Mouse (Mus musculus) embryonic facial prominence, embryonic 10.5 days (tissue): Measurements from ENCODE around the gene Lix1l. TPM values are rescaled to one million over a fixed set of nuclear protein-coding genes. Genes with fewer than 3 reads are reported as not detected.
A peak's percentile ranks its signal among the peaks of the same experiment; 100 is the strongest.

Experiments
- DNase-seq: peaks from one replicate; pipeline ENCODE4 v3.0.0-alpha.2; 2017; ENCODE audit warnings: low spot score
- H3K27ac ChIP-seq: fragments of 300-500 bp; sonication (generic); replicated peaks from 2 replicates; pipeline ENCODE4 v1.5.1; 2016; ENCODE audit warnings: mild to moderate bottlenecking
- H3K27me3 ChIP-seq: fragments of 300-500 bp; sonication (generic); replicated peaks from 2 replicates; pipeline ENCODE4 v1.6.1; 2016; ENCODE audit warnings: low read depth, mild to moderate bottlenecking; ENCODE audit not compliant: poor library complexity, severe bottlenecking
- H3K36me3 ChIP-seq: fragments of 300-500 bp; sonication (generic); replicated peaks from 2 replicates; pipeline ENCODE4 v1.6.1; 2016; ENCODE audit warnings: mild to moderate bottlenecking, moderate library complexity
- H3K4me1 ChIP-seq: fragments of 300-500 bp; sonication (generic); 2 replicates; pipeline ENCODE4 v1.6.1; 2016
- H3K4me3 ChIP-seq: fragments of 300-500 bp; sonication (generic); 2 replicates; pipeline ENCODE4 v1.5.1; 2016; ENCODE audit warnings: mild to moderate bottlenecking, moderate library complexity
- H3K9me3 ChIP-seq: fragments of 300-500 bp; sonication (generic); 2 replicates; pipeline ENCODE4 v1.6.1; 2016; ENCODE audit warnings: mild to moderate bottlenecking
- WGBS: fragments of 180-500 bp; shearing (Covaris S2); methylation state at CpG from one replicate; pipeline ENCODE4 v1.1.7; 2016; 5-methylcytosine and 5-hydroxymethylcytosine counted together
- polyA plus RNA-seq: library from polyadenylated mRNA; unstranded; fragments of >200 nt; fragmentation: Nextera tagmentation; extraction: Ambion mirVana; gene quantifications from 2 replicates; pipeline ENCODE4 v1.2.1, GENCODE M21; 2016

The Lix1l gene
- polyA plus RNA-seq, 1 experiment from 2014 or later, result 5.6 TPM

DNA sequence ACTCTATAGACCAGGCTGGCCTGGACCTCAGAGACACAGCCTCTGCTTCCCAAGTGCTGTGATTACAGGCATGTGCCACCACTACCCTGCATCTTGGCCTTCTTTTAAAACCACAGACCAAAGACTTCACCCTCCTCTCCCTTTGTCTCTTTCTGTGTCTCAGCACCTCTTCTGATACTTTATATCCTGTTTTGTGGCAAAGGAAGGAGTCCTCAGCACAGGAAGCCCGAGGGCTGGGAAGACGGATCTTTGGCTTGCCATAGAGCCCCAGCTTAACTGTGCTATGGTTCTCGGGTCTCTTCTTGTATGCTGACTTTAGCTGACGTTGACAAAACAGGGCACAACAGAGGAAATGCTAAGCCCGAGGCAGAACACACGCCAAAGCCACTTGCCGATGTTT is 30.3 kb upstream of the Lix1l start:
- Histone ChIP-seq H3K27ac (peak overlapping the region; percentile 10; the same call in 1 of the 2 replicates), H3K27me3 (0 out of 2 replicates have a peak, but pooled peaks cover 4% of the 10 kb centered on the region), H3K4me3 (no peak overlapping the region), H3K9me3 (no peaks in the 10 kb centered on the region), H3K4me1 (peaks cover 41% of the 10 kb centered on the region), H3K36me3 (no peaks in the 10 kb centered on the region)
- WGBS, result 70% methylated on average over 7 of the region's 7 CpGs
- DNase-seq, result no peak

- no peak for DNase-seq
- H3K4me3 ChIP-seq, result no peak overlapping the region
- H3K36me3 ChIP-seq, result no peaks in the 10 kb centered on the region
- peaks cover 48% of the 10 kb centered on the region for H3K4me1 ChIP-seq
- H3K27me3 ChIP-seq, result 0 out of 2 replicates have a peak, but pooled peaks cover 4% of the 10 kb centered on the region
- H3K9me3 ChIP-seq, result no peaks in the 10 kb centered on the region
- 85% methylated on average over 2 of the region's 2 CpGs for WGBS
- no peak overlapping the region for H3K27ac ChIP-seq
Measured at GRCm38 (mm10) chr3:96571336-96571735, 29.6 kb upstream of the Lix1l start.

DNA sequence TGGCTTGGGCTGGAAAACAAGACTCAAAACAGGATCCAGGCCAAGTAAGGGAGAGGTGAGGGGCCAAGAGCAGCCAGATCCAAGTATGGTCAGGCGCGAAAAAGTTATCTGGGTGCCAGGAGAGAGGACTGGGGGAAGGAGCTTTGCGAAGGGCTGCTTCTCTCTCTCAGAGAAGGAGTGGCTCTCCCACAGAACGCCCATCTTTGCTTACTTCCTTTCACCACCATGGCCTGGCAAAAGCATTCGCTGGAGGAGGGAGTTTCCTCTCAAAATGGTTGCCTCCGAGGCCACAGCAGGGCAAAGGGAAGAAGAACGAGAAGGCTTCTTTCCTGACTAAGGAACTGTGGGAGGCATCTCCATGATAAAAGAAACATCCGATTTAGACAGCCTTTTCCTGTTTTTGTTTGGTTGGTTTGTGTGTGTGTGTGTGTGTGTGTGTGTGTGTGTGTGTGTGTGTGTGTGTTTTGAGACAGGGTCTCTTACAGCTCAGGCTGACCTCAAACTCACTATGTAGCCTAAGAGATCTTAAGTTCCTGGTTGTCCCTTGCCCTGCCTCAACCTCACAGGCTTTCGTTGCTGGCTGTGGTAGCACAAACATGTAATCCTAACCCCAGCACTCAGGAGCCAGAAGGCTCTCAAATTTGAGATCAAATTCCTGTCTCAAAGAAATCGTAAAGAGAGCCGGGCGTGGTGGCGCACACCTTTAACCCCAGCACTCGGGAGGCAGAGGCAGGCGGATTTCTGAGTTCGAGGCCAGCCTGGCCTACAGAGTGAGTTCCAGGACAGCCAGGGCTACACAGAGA is 28.9 kb upstream of the Lix1l start:
- DNase-seq, result no peak
- Histone ChIP-seq H3K27ac (peak overlapping the region; percentile 31), H3K4me1 (peaks cover 54% of the 10 kb centered on the region), H3K4me3 (no peak overlapping the region), H3K9me3 (no peaks in the 10 kb centered on the region), H3K27me3 (0 out of 2 replicates have a peak, but pooled peaks cover 4% of the 10 kb centered on the region), H3K36me3 (no peaks in the 10 kb centered on the region)
- WGBS, result 79% methylated on average over 16 of the region's 16 CpGs

GRCm38 (mm10) chr3:96573611-96574511 is 27.1 kb upstream of the Lix1l start:
- peaks cover 53% of the 10 kb centered on the region for H3K4me1 ChIP-seq
- no peaks in the 10 kb centered on the region for H3K36me3 ChIP-seq
- H3K27me3 ChIP-seq, result 0 out of 2 replicates have a peak, but pooled peaks cover 4% of the 10 kb centered on the region
- no peak overlapping the region for H3K27ac ChIP-seq
- DNase-seq, result no peak
- H3K4me3 ChIP-seq, result 0 out of 2 replicates have a peak overlapping the region, but pooled peaks have one; percentile 5
- WGBS, result 69% methylated on average over 19 of the region's 19 CpGs
- H3K9me3 ChIP-seq, result no peaks in the 10 kb centered on the region

DNA sequence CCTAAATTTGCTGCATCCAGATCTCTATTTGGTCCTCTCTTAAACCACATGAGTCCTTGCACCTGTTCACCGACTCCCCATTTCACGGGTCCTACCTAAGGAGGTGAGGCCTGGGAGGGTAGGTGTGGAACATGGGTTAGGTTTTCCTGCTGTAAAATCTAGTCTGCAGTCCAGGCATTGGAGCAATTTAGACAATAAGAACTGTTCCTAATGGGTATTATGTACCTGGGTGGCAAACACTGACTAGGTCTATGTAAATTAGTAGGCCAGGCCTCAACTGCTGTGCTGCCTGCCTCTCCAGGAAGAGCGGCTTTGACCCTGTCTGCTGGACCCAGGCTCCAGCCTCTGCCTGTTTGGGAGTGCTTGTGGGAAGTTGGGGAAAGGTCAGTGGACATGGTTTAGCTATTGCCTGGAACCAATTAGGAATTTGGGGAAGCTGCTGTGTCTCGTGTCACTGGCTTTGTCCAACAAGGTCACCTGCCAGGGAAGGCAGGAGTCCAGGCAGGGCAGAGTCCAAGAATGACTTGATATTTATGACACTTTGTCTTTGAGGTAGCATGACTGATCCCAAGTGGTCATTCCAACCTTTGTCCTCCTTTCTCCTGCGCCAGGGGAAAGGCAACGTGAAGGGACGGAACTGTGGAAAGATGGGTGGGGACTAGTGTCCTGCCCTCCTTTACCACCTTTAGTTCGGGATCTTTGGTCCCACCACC is 25.5 kb upstream of the Lix1l start:
- H3K36me3 ChIP-seq, result no peaks in the 10 kb centered on the region
- no peaks in the 10 kb centered on the region for H3K9me3 ChIP-seq
- peaks cover 4% of the 10 kb centered on the region; the same call in 1 of the 2 replicates for H3K27me3 ChIP-seq
- no peak overlapping the region for H3K4me3 ChIP-seq
- H3K4me1 ChIP-seq, result peaks cover 56% of the 10 kb centered on the region
- DNase-seq, result no peak
- H3K27ac ChIP-seq, result peak overlapping the region; percentile 48
- WGBS, result 81% methylated on average over 8 of the region's 8 CpGs

- peak overlapping the region; percentile 23; the same call in 1 of the 2 replicates for H3K4me3 ChIP-seq
- H3K9me3 ChIP-seq, result no peaks in the 10 kb centered on the region
- no peaks in the 10 kb centered on the region for H3K36me3 ChIP-seq
- WGBS, result 65% methylated on average over 14 of the region's 14 CpGs
- H3K4me1 ChIP-seq, result peaks cover 57% of the 10 kb centered on the region
- peak overlapping the region; percentile 76 for H3K27ac ChIP-seq
- DNase-seq, result peak; percentile 34
- peaks cover 9% of the 10 kb centered on the region for H3K27me3 ChIP-seq
Measured at GRCm38 (mm10) chr3:96576005-96576658, 24.8 kb upstream of the Lix1l start.

DNA sequence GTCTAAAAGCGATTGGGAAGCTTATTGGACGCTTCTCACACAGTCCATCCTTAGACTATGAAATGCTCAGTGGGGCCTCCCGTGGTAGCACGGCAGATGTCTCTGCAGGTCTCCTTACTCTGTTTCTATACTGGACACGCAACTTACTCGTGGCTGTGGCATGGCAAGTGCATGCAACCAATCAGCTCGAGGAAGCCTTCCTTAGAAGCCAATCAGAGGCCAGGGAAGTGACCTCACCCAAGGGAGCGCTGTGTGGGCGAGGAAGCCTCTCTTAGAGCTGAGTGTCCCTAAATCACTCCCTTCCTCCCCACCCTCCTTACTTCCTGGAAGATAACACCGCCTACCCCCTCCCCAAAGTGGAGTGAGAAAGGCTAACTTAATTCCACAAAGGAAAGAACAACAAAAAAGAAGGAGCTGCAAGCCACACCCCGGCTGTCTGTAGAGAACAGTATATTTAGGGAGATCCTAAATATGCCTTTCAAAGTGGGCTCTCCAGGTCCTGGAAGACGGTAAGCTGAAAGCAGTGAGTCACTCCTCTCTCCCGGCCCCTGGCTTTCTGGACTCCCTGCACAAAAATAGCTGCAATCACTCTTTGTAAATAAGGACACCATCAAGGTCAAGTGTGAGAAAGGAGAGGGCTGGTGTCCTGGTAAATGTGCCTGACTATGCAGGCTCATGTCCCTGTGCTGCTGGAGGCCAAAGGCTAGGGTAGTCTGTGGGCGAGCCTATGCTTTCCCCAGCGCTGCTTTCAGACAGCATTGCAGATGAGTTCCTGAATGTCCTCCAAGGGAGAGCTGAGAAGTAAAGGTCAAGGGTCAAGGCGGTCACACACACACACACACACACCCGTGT is 24.0 kb upstream of the Lix1l start, which contains the start of gene Gm16253:
Gene Gm16253 (plus strand): TSS at position 295 of the 852 bp plus-strand sequence.
- H3K27ac ChIP-seq, result peak within 1 kb of the TSS; percentile 76
- H3K4me3 ChIP-seq, result peak within 1 kb of the TSS; percentile 23; the same call in 1 of the 2 replicates
- DNase-seq, result peak; percentile 82
- WGBS, result 32% methylated on average over 17 of the region's 17 CpGs
- H3K9me3 ChIP-seq, result no peaks in the 10 kb centered on the region
- H3K4me1 ChIP-seq, result peaks cover 56% of the 10 kb centered on the region
- H3K27me3 ChIP-seq, result peaks cover 15% of the 10 kb centered on the region
- no peaks in the 10 kb centered on the region for H3K36me3 ChIP-seq

GRCm38 (mm10) chr3:96577566-96577965 is 23.4 kb upstream of the Lix1l start:
- no peak for DNase-seq
- no peaks in the 10 kb centered on the region for H3K36me3 ChIP-seq
- 0 out of 2 replicates have a peak overlapping the region, but pooled peaks have one; percentile 23 for H3K4me3 ChIP-seq
- 80% methylated on average over 4 of the region's 4 CpGs for WGBS
- H3K4me1 ChIP-seq, result peaks cover 56% of the 10 kb centered on the region
- H3K27me3 ChIP-seq, result peaks cover 19% of the 10 kb centered on the region
- no peaks in the 10 kb centered on the region for H3K9me3 ChIP-seq
- peak overlapping the region; percentile 76 for H3K27ac ChIP-seq

GRCm38 (mm10) chr3:96578561-96579238 is 22.2 kb upstream of the Lix1l start:
- H3K9me3 ChIP-seq, result no peaks in the 10 kb centered on the region
- H3K4me3 ChIP-seq, result no peak overlapping the region
- 80% methylated on average over 12 of the region's 12 CpGs for WGBS
- 0 out of 2 replicates have a peak overlapping the region, but pooled peaks have one; percentile 20 for H3K27ac ChIP-seq
- no peak for DNase-seq
- peaks cover 52% of the 10 kb centered on the region for H3K4me1 ChIP-seq
- no peaks in the 10 kb centered on the region for H3K36me3 ChIP-seq
- H3K27me3 ChIP-seq, result peaks cover 19% of the 10 kb centered on the region

DNA sequence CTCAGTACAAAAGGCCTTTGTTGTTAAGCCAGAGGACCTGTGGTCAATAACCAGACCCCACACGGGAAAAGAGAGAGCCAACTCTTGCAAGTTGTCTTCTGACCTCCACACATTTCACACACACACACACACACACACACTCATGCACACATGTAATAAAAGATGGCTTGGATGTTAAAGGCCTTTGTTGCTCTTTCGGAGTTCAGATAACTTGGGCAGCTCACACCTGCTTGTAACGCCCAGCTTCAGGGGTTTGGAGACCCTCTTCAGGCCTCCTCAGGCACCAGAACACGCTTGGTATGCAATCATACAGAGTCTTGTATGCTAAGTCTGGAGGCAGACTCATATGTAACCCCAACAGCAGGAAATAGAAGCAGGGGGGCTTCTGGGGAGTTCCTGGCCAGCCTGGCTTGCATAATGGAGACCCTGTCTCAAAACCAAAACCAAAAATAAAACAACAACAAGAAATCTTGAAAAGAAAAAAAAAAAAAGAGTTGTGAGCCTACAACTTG is 21.7 kb upstream of the Lix1l start:
- Histone ChIP-seq H3K27ac (0 out of 2 replicates have a peak overlapping the region, but pooled peaks have one; percentile 20), H3K27me3 (peaks cover 19% of the 10 kb centered on the region), H3K4me1 (peaks cover 46% of the 10 kb centered on the region), H3K9me3 (no peaks in the 10 kb centered on the region), H3K36me3 (no peaks in the 10 kb centered on the region), H3K4me3 (no peak overlapping the region)
- no peak for DNase-seq
- WGBS, result 80% methylated on average over 4 of the region's 4 CpGs
